Mouse (Mus musculus): ENCODE data around the gene Spout1. TPM values are rescaled to one million over a fixed set of nuclear protein-coding genes. Genes with fewer than 3 reads are reported as not detected.

The Spout1 gene
- polyA plus RNA-seq, 1 experiment from 2014 or later = 62.7 TPM

GRCm38 (mm10) chr2:30123729-30124471, 54.4 kb downstream of the Spout1 start:
- H3K36me3 ChIP-seq (ENCODE audit: control insufficient read depth, insufficient read depth, low read length) = no peaks in the 10 kb centered on the region
- WGBS = 1% methylated on average over 41 of the region's 44 CpGs
- peak; percentile 63 for ATAC-seq (ENCODE audit: insufficient read depth, low FRiP score)

More at GRCm38 (mm10) chr2:30123729-30124471, 54.4 kb downstream of the Spout1 start:
- no peaks in the 10 kb centered on the region for H3K27me3 ChIP-seq (ENCODE audit: control insufficient read depth, insufficient read depth, low read length)
- H3K27ac ChIP-seq (ENCODE audit: low read length) = peak overlapping the region; percentile 89
- peak overlapping the region; percentile 94 for H3K9ac ChIP-seq (ENCODE audit: low read length)
- peaks cover 13% of the 10 kb centered on the region for H3K4me1 ChIP-seq (ENCODE audit: control insufficient read depth, insufficient read depth, low read length)
- H3K4me3 ChIP-seq (replicated peaks; ENCODE audit: low read length) = peak overlapping the region; percentile 67
- H3K9me3 ChIP-seq (replicated peaks; ENCODE audit: control insufficient read depth, low read length) = no peaks in the 10 kb centered on the region
- peak overlapping the region; percentile 93 for H3K4me2 ChIP-seq (ENCODE audit: low read depth, low read length)

Other genes with a start within 250 kb of the Spout1 start
- gene Gle1, start 243.0 kb downstream of the Spout1 start, polyA plus RNA-seq (2015; fragmentation: Nextera tagmentation; extraction: Ambion mirVana) = 50.0 and 54.3 TPM in 2 replicates
- gene Sptan1, start 212.9 kb downstream of the Spout1 start, polyA plus RNA-seq (2015; fragmentation: Nextera tagmentation; extraction: Ambion mirVana) = 84.2 and 96.3 TPM in 2 replicates
- 23.2 and 26.1 TPM in 2 replicates for gene Wdr34, start 129.6 kb downstream of the Spout1 start, polyA plus RNA-seq (2015; fragmentation: Nextera tagmentation; extraction: Ambion mirVana)
- 324 and 336 TPM in 2 replicates for gene Set, start 121.1 kb downstream of the Spout1 start, polyA plus RNA-seq (2015; fragmentation: Nextera tagmentation; extraction: Ambion mirVana)
- gene Pkn3, start 100.8 kb downstream of the Spout1 start, polyA plus RNA-seq (2015; fragmentation: Nextera tagmentation; extraction: Ambion mirVana) = 8.9 and 9.6 TPM in 2 replicates
- gene Zdhhc12, start 84.8 kb downstream of the Spout1 start, polyA plus RNA-seq (2015; fragmentation: Nextera tagmentation; extraction: Ambion mirVana) = 37.4 and 41.4 TPM in 2 replicates
- gene Zer1, start 53.9 kb downstream of the Spout1 start, polyA plus RNA-seq (2015; fragmentation: Nextera tagmentation; extraction: Ambion mirVana) = 5.1 and 5.4 TPM in 2 replicates
- gene Tbc1d13, start 44.7 kb downstream of the Spout1 start, polyA plus RNA-seq (2015; fragmentation: Nextera tagmentation; extraction: Ambion mirVana) = 5.2 and 5.4 TPM in 2 replicates
- 17.5 and 19.0 TPM in 2 replicates for gene Endog, start 7.0 kb downstream of the Spout1 start, polyA plus RNA-seq (2015; fragmentation: Nextera tagmentation; extraction: Ambion mirVana)
- gene Kyat1, start 27.4 kb upstream of the Spout1 start, polyA plus RNA-seq (2015; fragmentation: Nextera tagmentation; extraction: Ambion mirVana) = 25.8 and 39.2 TPM in 2 replicates
- gene Lrrc8a, start 59.3 kb upstream of the Spout1 start, polyA plus RNA-seq (2015; fragmentation: Nextera tagmentation; extraction: Ambion mirVana) = 34.0 and 40.1 TPM in 2 replicates
- 0.24 and 0.30 TPM in 2 replicates for gene Gm28035, start 62.1 kb upstream of the Spout1 start, polyA plus RNA-seq (2015; fragmentation: Nextera tagmentation; extraction: Ambion mirVana)
- gene Phyhd1, start 87.7 kb upstream of the Spout1 start, polyA plus RNA-seq (2015; fragmentation: Nextera tagmentation; extraction: Ambion mirVana) = 13.3 and 13.5 TPM in 2 replicates
- not detected in 2 replicates for gene Gm28038, start 102.6 kb upstream of the Spout1 start, polyA plus RNA-seq (2015; fragmentation: Nextera tagmentation; extraction: Ambion mirVana)
- 32.4 and 34.0 TPM in 2 replicates for gene Dolk, start 107.9 kb upstream of the Spout1 start, polyA plus RNA-seq (2015; fragmentation: Nextera tagmentation; extraction: Ambion mirVana)
- gene Nup188, start 107.9 kb upstream of the Spout1 start, polyA plus RNA-seq (2015; fragmentation: Nextera tagmentation; extraction: Ambion mirVana) = 26.0 and 30.5 TPM in 2 replicates
- gene Sh3glb2, start 180.9 kb upstream of the Spout1 start, polyA plus RNA-seq (2015; fragmentation: Nextera tagmentation; extraction: Ambion mirVana) = 107 and 118 TPM in 2 replicates
- gene Miga2, start 185.8 kb upstream of the Spout1 start, polyA plus RNA-seq (2015; fragmentation: Nextera tagmentation; extraction: Ambion mirVana) = 26.2 and 26.3 TPM in 2 replicates
- gene Dolpp1, start 213.8 kb upstream of the Spout1 start, polyA plus RNA-seq (2015; fragmentation: Nextera tagmentation; extraction: Ambion mirVana) = 39.0 and 45.8 TPM in 2 replicates
- gene Crat, start 237.4 kb upstream of the Spout1 start, polyA plus RNA-seq (2015; fragmentation: Nextera tagmentation; extraction: Ambion mirVana) = 27.7 and 29.0 TPM in 2 replicates
- 138 and 146 TPM in 2 replicates for gene Ptpa, start 237.6 kb upstream of the Spout1 start, polyA plus RNA-seq (2015; fragmentation: Nextera tagmentation; extraction: Ambion mirVana)